In the genomic region with DNA sequence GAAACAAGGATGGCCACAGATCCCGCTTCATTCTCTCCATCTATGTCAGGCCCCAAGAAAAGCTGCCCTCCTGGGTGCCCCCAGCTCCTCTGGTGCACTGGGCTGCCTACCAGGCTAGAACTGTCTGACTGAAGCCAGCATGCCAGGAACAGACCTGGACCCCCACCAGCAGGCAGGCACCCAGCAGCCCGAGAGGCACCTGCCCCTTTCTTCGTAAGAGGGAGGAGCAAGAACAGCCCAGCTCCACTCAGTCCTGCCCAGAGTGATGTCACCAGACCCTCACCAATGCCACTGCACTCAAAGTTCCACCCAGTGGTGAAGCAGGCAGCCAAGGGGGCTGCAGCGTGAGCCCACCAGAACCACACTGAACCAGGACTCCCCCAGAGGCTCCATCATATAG, we compare ENCODE assay signal across 14 mouse cellular contexts.
DNase-seq lines count a peak whose midpoint lies in the region; ATAC-seq and TF ChIP-seq lines count a peak whose summit lies in the region.
"Had no signal": no experiment of that assay in that cellular context is flagged by ENCODE, and none has a peak within 500 bp of the region (broad histone marks: within the 10 kb centered on the region; RNA-seq: fewer than 3 reads in every experiment).

No protein-coding gene starts in this region.

- WGBS in hindbrain, embryonic 10.5 days = 69% methylated on average over 4 of the region's 4 CpGs
- 65% methylated on average over 4 of the region's 4 CpGs for WGBS in hindbrain, embryonic 14.5 days
- WGBS in embryonic facial prominence, embryonic 15.5 days = 61% methylated on average over 4 of the region's 4 CpGs
- 75% methylated on average over 4 of the region's 4 CpGs for WGBS in intestine, postnatal 0 days
- 68% methylated on average over 4 of the region's 4 CpGs for whole genome bisulfite sequencing in liver, postnatal 0 days (ENCODE audit: insufficient replicate concordance)

- no peaks in the 10 kb centered on the region for H3K36me3 ChIP-seq in hindbrain, embryonic 10.5 days
- no peaks in the 10 kb centered on the region for H3K36me3 ChIP-seq in hindbrain, embryonic 14.5 days (replicated peaks; ENCODE audit: control insufficient read depth, insufficient read depth)
- H3K36me3 ChIP-seq in embryonic facial prominence, embryonic 15.5 days = no peaks in the 10 kb centered on the region
- no peaks in the 10 kb centered on the region for H3K36me3 ChIP-seq in intestine, postnatal 0 days (ENCODE audit: control insufficient read depth, insufficient read depth)
- no peaks in the 10 kb centered on the region for H3K36me3 ChIP-seq in liver, postnatal 0 days (replicated peaks; ENCODE audit: insufficient read depth, low read length)
- H3K36me3 ChIP-seq: heart, embryonic 15.5 days; stomach, embryonic 15.5 days had no signal

- no peak overlapping the region for H3K4me3 ChIP-seq in hindbrain, embryonic 10.5 days
- H3K4me3 ChIP-seq in hindbrain, embryonic 14.5 days (replicated peaks; ENCODE audit: low read length) = no peak overlapping the region
- H3K4me3 ChIP-seq in embryonic facial prominence, embryonic 15.5 days (replicated peaks) = no peak overlapping the region
- no peak overlapping the region for H3K4me3 ChIP-seq in intestine, postnatal 0 days (ENCODE audit: low read depth, low read length)
- H3K4me3 ChIP-seq in liver, postnatal 0 days (ENCODE audit: low read depth, low read length) = no peak overlapping the region
- H3K4me3 ChIP-seq: heart, embryonic 15.5 days; stomach, embryonic 15.5 days had no signal

- no peak overlapping the region for H3K9ac ChIP-seq in hindbrain, embryonic 14.5 days
- no peak overlapping the region for H3K9ac ChIP-seq in embryonic facial prominence, embryonic 15.5 days
- H3K9ac ChIP-seq in intestine, postnatal 0 days (ENCODE audit: low read depth, low read length) = no peak overlapping the region
- H3K9ac ChIP-seq in liver, postnatal 0 days (replicated peaks) = no peak overlapping the region
- H3K9ac ChIP-seq: heart, embryonic 15.5 days; stomach, embryonic 15.5 days had no signal

- H3K4me2 ChIP-seq in hindbrain, embryonic 14.5 days (replicated peaks) = no peak overlapping the region
- H3K4me2 ChIP-seq in embryonic facial prominence, embryonic 15.5 days (replicated peaks) = 0 out of 2 replicates have a peak overlapping the region, but pooled peaks have one; percentile 3
- no peak overlapping the region for H3K4me2 ChIP-seq in intestine, postnatal 0 days (replicated peaks; ENCODE audit: low read depth)
- H3K4me2 ChIP-seq in liver, postnatal 0 days (ENCODE audit: low read depth, low read length) = no peak overlapping the region
- H3K4me2 ChIP-seq: heart, embryonic 15.5 days; liver, embryonic 11.5 days; stomach, embryonic 15.5 days had no signal

- no peak for DNase-seq in hindbrain, embryonic 10.5 days (ENCODE audit: low spot score)
- DNase-seq in hindbrain, embryonic 14.5 days (ENCODE audit: low spot score) = no peak
- DNase-seq in brain, adult 2 months (ENCODE audit: low read depth, low spot score) = peak; percentile 87
- peak; percentile 77 for DNase-seq in cerebellum, adult 11 months
- no peak for DNase-seq in liver
- DNase-seq in liver, postnatal 0 days = no peak
- DNase-seq: adrenal gland, postnatal 14 days; lung, postnatal 36 days; right cerebral cortex, postnatal 14 days had no signal

- no peak for TF ChIP-seq CTCF in intestine, postnatal 0 days (IDR thresholded peaks at IDR 0.05; ENCODE audit: low read depth)
- TF ChIP-seq CTCF in liver, postnatal 0 days (IDR thresholded peaks at IDR 0.05; ENCODE audit: low read depth) = no peak

- H3K9me3 ChIP-seq in hindbrain, embryonic 10.5 days = no peaks in the 10 kb centered on the region
- H3K9me3 ChIP-seq in hindbrain, embryonic 14.5 days (ENCODE audit: control insufficient read depth, low read length) = no peaks in the 10 kb centered on the region
- H3K9me3 ChIP-seq in embryonic facial prominence, embryonic 15.5 days (replicated peaks) = no peaks in the 10 kb centered on the region
- H3K9me3 ChIP-seq in intestine, postnatal 0 days (ENCODE audit: control insufficient read depth) = no peaks in the 10 kb centered on the region
- no peaks in the 10 kb centered on the region for H3K9me3 ChIP-seq in liver, postnatal 0 days (ENCODE audit: low read length)
- H3K9me3 ChIP-seq: heart, embryonic 15.5 days; stomach, embryonic 15.5 days had no signal

- H3K27ac ChIP-seq in hindbrain, embryonic 10.5 days = peak overlapping the region; percentile 64; the same call in 1 of the 2 replicates
- no peak overlapping the region for H3K27ac ChIP-seq in hindbrain, embryonic 14.5 days
- no peak overlapping the region for H3K27ac ChIP-seq in embryonic facial prominence, embryonic 15.5 days (replicated peaks)
- no peak overlapping the region for H3K27ac ChIP-seq in intestine, postnatal 0 days (ENCODE audit: low read depth, low read length)
- H3K27ac ChIP-seq in liver, postnatal 0 days (ENCODE audit: low read depth) = no peak overlapping the region
- H3K27ac ChIP-seq: heart, embryonic 15.5 days; stomach, embryonic 15.5 days had no signal

- no peak for ATAC-seq in hindbrain, embryonic 14.5 days (ENCODE audit: low FRiP score)
- no peak for ATAC-seq in embryonic facial prominence, embryonic 15.5 days (ENCODE audit: insufficient number of reproducible peaks, low FRiP score, low TSS enrichment, low read depth)
- ATAC-seq in intestine, postnatal 0 days = no peak
- no peak for ATAC-seq in liver, postnatal 0 days

- peaks cover 37% of the 10 kb centered on the region for H3K27me3 ChIP-seq in hindbrain, embryonic 10.5 days (ENCODE audit: insufficient read depth, poor library complexity, severe bottlenecking)
- H3K27me3 ChIP-seq in hindbrain, embryonic 14.5 days (ENCODE audit: control insufficient read depth, insufficient read depth, low read length) = 0 out of 2 replicates have a peak, but pooled peaks cover 16% of the 10 kb centered on the region
- H3K27me3 ChIP-seq in embryonic facial prominence, embryonic 15.5 days = no peaks in the 10 kb centered on the region
- peaks cover 27% of the 10 kb centered on the region for H3K27me3 ChIP-seq in intestine, postnatal 0 days (replicated peaks; ENCODE audit: control insufficient read depth, insufficient read depth, low read length)
- peaks cover 23% of the 10 kb centered on the region for H3K27me3 ChIP-seq in liver, postnatal 0 days (ENCODE audit: insufficient read depth, low read length)
- H3K27me3 ChIP-seq: heart, embryonic 15.5 days; stomach, embryonic 15.5 days had no signal

- peaks cover 75% of the 10 kb centered on the region for H3K4me1 ChIP-seq in hindbrain, embryonic 10.5 days (replicated peaks)
- peaks cover 38% of the 10 kb centered on the region for H3K4me1 ChIP-seq in hindbrain, embryonic 14.5 days (replicated peaks; ENCODE audit: control insufficient read depth, insufficient read depth, low read length)
- H3K4me1 ChIP-seq in embryonic facial prominence, embryonic 15.5 days = peaks cover 82% of the 10 kb centered on the region
- H3K4me1 ChIP-seq in intestine, postnatal 0 days (replicated peaks; ENCODE audit: control insufficient read depth, insufficient read depth, low read length) = 0 out of 2 replicates have a peak, but pooled peaks cover 3% of the 10 kb centered on the region
- H3K4me1 ChIP-seq in liver, postnatal 0 days (ENCODE audit: insufficient read depth) = peaks cover 8% of the 10 kb centered on the region

- no peak for TF ChIP-seq EP300 in liver, postnatal 0 days (IDR thresholded peaks at IDR 0.05; ENCODE audit: low read depth)

Comparison
In these comparisons a context has a peak if more than half of its experiments do, and no peak if none do; other contexts are left out.
1. DNase-seq: peak in brain, adult 2 months (single experiment) and cerebellum, adult 11 months (single experiment); none in hindbrain, embryonic 10.5 days (single experiment), hindbrain, embryonic 14.5 days (single experiment), liver (single experiment) and liver, postnatal 0 days (single experiment).